Comparison of ENCODE assay signal across 14 mouse cellular contexts in the genomic region with DNA sequence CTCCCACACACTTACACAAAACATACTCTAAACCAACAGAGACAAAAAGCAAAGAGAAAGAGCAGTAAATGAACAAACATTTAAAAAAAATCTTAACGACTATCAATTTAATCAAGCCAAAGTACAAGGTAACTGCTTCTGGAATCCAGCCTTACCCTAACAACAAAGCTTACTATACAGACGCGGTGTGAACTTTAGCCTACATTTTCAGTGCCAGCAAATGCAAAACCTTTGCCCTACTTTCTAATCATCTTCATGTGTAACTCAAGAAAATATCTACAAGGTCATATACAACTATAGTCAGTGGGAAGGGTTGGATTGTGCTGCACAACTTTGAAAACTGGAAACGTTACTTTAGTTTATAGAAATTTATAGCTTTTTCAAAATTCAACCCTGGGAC. TPM values are rescaled to one million over a fixed set of nuclear protein-coding genes. Genes with fewer than 3 reads are reported as not detected.
A peak's percentile ranks its signal among the peaks of the same experiment; 100 is the strongest.
DNase-seq lines count a peak whose midpoint lies in the region; ATAC-seq and TF ChIP-seq lines count a peak whose summit lies in the region.
"Had no signal": no experiment of that assay in that cellular context is flagged by ENCODE, and none has a peak within 500 bp of the region (broad histone marks: within the 10 kb centered on the region; RNA-seq: fewer than 3 reads in every experiment).

No protein-coding gene starts in this region.

- 0 out of 2 replicates have a peak overlapping the region, but pooled peaks have one; percentile 1 for H3K4me2 ChIP-seq in hindbrain, embryonic 14.5 days (replicated peaks)
- H3K4me2 ChIP-seq in hindbrain, embryonic 16.5 days (ENCODE audit: low read length), result no peak overlapping the region
- H3K4me2 ChIP-seq: limb, embryonic 15.5 days had no signal

- no peak for DNase-seq in hindbrain, embryonic 14.5 days (ENCODE audit: low spot score)
- DNase-seq in brain, embryonic 14.5 days (ENCODE audit: low read depth), result peak; percentile 17
- peak; percentile 81 for DNase-seq in gonadal fat pad, adult 2 months (ENCODE audit: low read depth)
- peak; percentile 66 for DNase-seq in kidney, postnatal 14 days
- DNase-seq in thymus, postnatal 25 days, result no peak
- no peak for DNase-seq in right cerebral cortex, postnatal 10 days (ENCODE audit: low spot score in 2 of 2)
- DNase-seq in thymus, adult 2 months, result no peak
- DNase-seq: cerebellum, postnatal 36 days had no signal

- H3K27me3 ChIP-seq in hindbrain, embryonic 14.5 days (ENCODE audit: control insufficient read depth, insufficient read depth, low read length), result no peaks in the 10 kb centered on the region
- no peaks in the 10 kb centered on the region for H3K27me3 ChIP-seq in hindbrain, embryonic 16.5 days (replicated peaks; ENCODE audit: control insufficient read depth, insufficient read depth, low read length)
- H3K27me3 ChIP-seq in thymus, adult 2 months (ENCODE audit: control insufficient read depth, insufficient read depth, low read length), result no peaks in the 10 kb centered on the region
- H3K27me3 ChIP-seq: limb, embryonic 15.5 days; megakaryocyte, embryonic 14.5 days had no signal

- no peak overlapping the region for H3K9ac ChIP-seq in hindbrain, embryonic 14.5 days
- no peak overlapping the region for H3K9ac ChIP-seq in hindbrain, embryonic 16.5 days (ENCODE audit: low read depth, low read length)
- H3K9ac ChIP-seq: limb, embryonic 15.5 days had no signal

- no peak overlapping the region for H3K27ac ChIP-seq in hindbrain, embryonic 14.5 days
- no peak overlapping the region for H3K27ac ChIP-seq in hindbrain, embryonic 16.5 days (ENCODE audit: low read depth, low read length)
- no peak overlapping the region for H3K27ac ChIP-seq in thymus, adult 2 months (ENCODE audit: control insufficient read depth, insufficient read depth, low read length)
- H3K27ac ChIP-seq: hindbrain, embryonic 10.5 days; limb, embryonic 15.5 days had no signal

- no peak for ATAC-seq in hindbrain, embryonic 14.5 days (ENCODE audit: low FRiP score)
- ATAC-seq in hindbrain, embryonic 16.5 days, result no peak

- H3K9me3 ChIP-seq in hindbrain, embryonic 14.5 days (ENCODE audit: control insufficient read depth, low read length), result no peaks in the 10 kb centered on the region
- no peaks in the 10 kb centered on the region for H3K9me3 ChIP-seq in hindbrain, embryonic 16.5 days (ENCODE audit: control insufficient read depth, low read length)
- H3K9me3 ChIP-seq: hindbrain, embryonic 10.5 days; limb, embryonic 15.5 days; megakaryocyte, embryonic 14.5 days had no signal

- peaks cover 4% of the 10 kb centered on the region; the same call in 1 of the 2 replicates for H3K36me3 ChIP-seq in hindbrain, embryonic 14.5 days (replicated peaks; ENCODE audit: control insufficient read depth, insufficient read depth)
- H3K36me3 ChIP-seq in hindbrain, embryonic 16.5 days (ENCODE audit: control insufficient read depth, insufficient read depth, low read length), result no peaks in the 10 kb centered on the region
- H3K36me3 ChIP-seq in thymus, adult 2 months (ENCODE audit: control insufficient read depth, insufficient read depth, low read length), result peaks cover 3% of the 10 kb centered on the region

- 69% methylated on average over 4 of the region's 4 CpGs for WGBS in hindbrain, embryonic 14.5 days
- 66% methylated on average over 4 of the region's 4 CpGs for WGBS in hindbrain, embryonic 16.5 days
- 90% methylated on average over 4 of the region's 4 CpGs for WGBS in thymus, adult 2 months

- H3K4me3 ChIP-seq in hindbrain, embryonic 14.5 days (replicated peaks; ENCODE audit: low read length), result no peak overlapping the region
- no peak overlapping the region for H3K4me3 ChIP-seq in hindbrain, embryonic 16.5 days (ENCODE audit: low read length)
- H3K4me3 ChIP-seq in thymus, adult 2 months (ENCODE audit: control insufficient read depth, insufficient read depth, low read length), result no peak overlapping the region
- H3K4me3 ChIP-seq: hindbrain, embryonic 10.5 days; limb, embryonic 15.5 days; megakaryocyte, embryonic 14.5 days; myocyte had no signal

- TF ChIP-seq POLR2A in brain, embryonic 14.5 days (IDR thresholded peaks at IDR 0.05; ENCODE audit: borderline replicate concordance, extremely low read depth, insufficient read depth, insufficient read length, poor library complexity, severe bottlenecking), result no peak
- TF ChIP-seq POLR2A in thymus, adult 2 months (IDR thresholded peaks at IDR 0.05; ENCODE audit: control insufficient read depth, extremely low read depth, insufficient read depth, low read length, poor library complexity), result no peak

- TF ChIP-seq CTCF in brain, embryonic 14.5 days (IDR thresholded peaks at IDR 0.05; ENCODE audit: borderline replicate concordance, extremely low read depth, insufficient read depth, insufficient read length), result no peak
- no peak for TF ChIP-seq CTCF in thymus, adult 2 months (IDR thresholded peaks at IDR 0.05; ENCODE audit: borderline replicate concordance, control insufficient read depth, extremely low read depth, insufficient read depth, low read length, poor library complexity)

- H3K4me1 ChIP-seq in hindbrain, embryonic 14.5 days (replicated peaks; ENCODE audit: control insufficient read depth, insufficient read depth, low read length), result peaks cover 17% of the 10 kb centered on the region
- peaks cover 21% of the 10 kb centered on the region for H3K4me1 ChIP-seq in hindbrain, embryonic 16.5 days (ENCODE audit: control insufficient read depth, insufficient read depth, low read depth, low read length)
- H3K4me1 ChIP-seq in thymus, adult 2 months (replicated peaks; ENCODE audit: control insufficient read depth, insufficient read depth, low read length), result no peaks in the 10 kb centered on the region

RNA-seq across cellular contexts. Expression of a gene that starts 3.0 kb away (rescaled TPM):
- polyA plus RNA-seq in hindbrain, embryonic 14.5 days (2014; fragmentation: Nextera tagmentation; extraction: Ambion mirVana), result 57.5 and 62.2 TPM in 2 replicates
- polyA plus RNA-seq in hindbrain, embryonic 16.5 days (2015; fragmentation: Nextera tagmentation; extraction: Ambion mirVana), result 75.3 and 79.1 TPM in 2 replicates
- polyA plus RNA-seq in brain, embryonic 14.5 days (2012; rRNA removed), result 58.8 and 67.3 TPM in 2 replicates
- polyA plus RNA-seq in gonadal fat pad, adult 2 months (2012; rRNA removed), result 67.2 and 74.1 TPM in 2 replicates
- polyA plus RNA-seq in thymus, adult 2 months (2012; rRNA removed), result 73.8 and 80.5 TPM in 2 replicates

RNA-seq across cellular contexts. Expression of a gene that starts 3.0 kb away (rescaled TPM):
- polyA plus RNA-seq in hindbrain, embryonic 14.5 days (2014; fragmentation: Nextera tagmentation; extraction: Ambion mirVana), result 62.3 and 63.8 TPM in 2 replicates
- 66.4 and 70.4 TPM in 2 replicates for polyA plus RNA-seq in hindbrain, embryonic 16.5 days (2015; fragmentation: Nextera tagmentation; extraction: Ambion mirVana)
- 37.6 and 47.5 TPM in 2 replicates for polyA plus RNA-seq in brain, embryonic 14.5 days (2012; rRNA removed)
- polyA plus RNA-seq in gonadal fat pad, adult 2 months (2012; rRNA removed), result 109 and 124 TPM in 2 replicates
- 111 and 140 TPM in 2 replicates for polyA plus RNA-seq in thymus, adult 2 months (2012; rRNA removed)

RNA-seq across cellular contexts. Expression of a gene that starts 46.1 kb away (rescaled TPM):
- 3.3 and 5.2 TPM in 2 replicates for polyA plus RNA-seq in hindbrain, embryonic 14.5 days (2014; fragmentation: Nextera tagmentation; extraction: Ambion mirVana)
- 3.5 and 4.6 TPM in 2 replicates for polyA plus RNA-seq in hindbrain, embryonic 16.5 days (2015; fragmentation: Nextera tagmentation; extraction: Ambion mirVana)
- 2.9 and 4.3 TPM in 2 replicates for polyA plus RNA-seq in brain, embryonic 14.5 days (2012; rRNA removed)
- not detected in 2 replicates for polyA plus RNA-seq in gonadal fat pad, adult 2 months (2012; rRNA removed)
- polyA plus RNA-seq in thymus, adult 2 months (2012; rRNA removed), result not detected in 2 replicates
- polyA plus RNA-seq: embryonic facial prominence, embryonic 14.5 days; limb, embryonic 15.5 days had no signal

RNA-seq across cellular contexts. Expression of a gene that starts 47.0 kb away (rescaled TPM):
- 13.4 TPM in 2 replicates for polyA plus RNA-seq in hindbrain, embryonic 14.5 days (2014; fragmentation: Nextera tagmentation; extraction: Ambion mirVana)
- polyA plus RNA-seq in hindbrain, embryonic 16.5 days (2015; fragmentation: Nextera tagmentation; extraction: Ambion mirVana), result 8.6 and 11.8 TPM in 2 replicates
- polyA plus RNA-seq in brain, embryonic 14.5 days (2012; rRNA removed), result 33.4 and 36.6 TPM in 2 replicates
- polyA plus RNA-seq in gonadal fat pad, adult 2 months (2012; rRNA removed), result 0.05 and 0.07 TPM in 2 replicates
- polyA plus RNA-seq in thymus, adult 2 months (2012; rRNA removed), result 0.09 and 0.13 TPM in 2 replicates

RNA-seq across cellular contexts. Expression of a gene that starts 53.5 kb away (rescaled TPM):
- not detected in 2 replicates for polyA plus RNA-seq in hindbrain, embryonic 14.5 days (2014; fragmentation: Nextera tagmentation; extraction: Ambion mirVana)
- polyA plus RNA-seq in hindbrain, embryonic 16.5 days (2015; fragmentation: Nextera tagmentation; extraction: Ambion mirVana), result not detected in 2 replicates
- 0.03 TPM in 1 of 2 replicates, not detected in the other for polyA plus RNA-seq in brain, embryonic 14.5 days (2012; rRNA removed)
- polyA plus RNA-seq in gonadal fat pad, adult 2 months (2012; rRNA removed), result 0.77 and 1.2 TPM in 2 replicates
- polyA plus RNA-seq in thymus, adult 2 months (2012; rRNA removed), result 0.30 and 0.31 TPM in 2 replicates
- polyA plus RNA-seq: hindbrain, embryonic 10.5 days had no signal

Comparison
In these comparisons a context has a peak if more than half of its experiments do, and no peak if none do; other contexts are left out.
1. DNase-seq: peak in brain, embryonic 14.5 days (single experiment), gonadal fat pad, adult 2 months (single experiment) and kidney, postnatal 14 days (single experiment); none in hindbrain, embryonic 14.5 days (single experiment), thymus, postnatal 25 days (single experiment), right cerebral cortex, postnatal 10 days (0 of 2) and thymus, adult 2 months (single experiment).